Mouse (Mus musculus) gastrocnemius, postnatal 14 days (tissue): ENCODE measurements around the gene 4930539E08Rik. TPM values are rescaled to one million over a fixed set of nuclear protein-coding genes. Genes with fewer than 3 reads are reported as not detected.

Experiments used
- DNase-seq: peaks from one replicate; pipeline ENCODE4 v3.0.0; 2021; ENCODE audit warnings: mixed read lengths
- intact Hi-C: fragments of 180-260 bp; cut with DNase I; formaldehyde crosslinking; loops from one replicate; pipeline ENCODE4 v1.15.1; 2025; ENCODE audit warnings: low total_unique reads
- total RNA-seq, 2 experiments: library from RNA; stranded (reverse); gene quantifications; 2 replicates each; pipeline ENCODE4 v1.2.3; 2021

4930539E08Rik gene
- total RNA-seq, 2 experiments from 2014 or later: 0.04 TPM; not detected in 1

DNA sequence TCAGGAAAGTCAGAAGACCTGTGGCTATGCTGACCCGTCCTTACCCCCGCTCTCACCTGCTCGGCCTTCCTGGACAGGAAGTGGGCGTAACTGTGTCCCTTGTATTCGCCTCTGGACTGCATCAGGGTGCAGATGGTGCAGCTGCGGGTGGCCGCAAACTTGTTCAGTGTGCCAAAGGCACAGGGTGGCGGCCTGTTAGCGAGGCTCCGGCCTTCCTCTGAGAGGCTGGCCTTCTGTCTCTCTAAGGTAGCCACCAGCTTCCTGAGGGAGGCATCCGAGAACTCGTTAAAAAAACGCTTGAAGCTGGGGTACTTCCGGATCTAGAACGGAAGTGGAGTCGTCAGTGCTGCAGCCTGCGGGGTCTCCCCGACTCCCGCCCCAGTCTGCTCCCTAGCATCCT, 15.7 kb downstream of the 4930539E08Rik start:
- intact Hi-C loops: no loop called here
- no peak for DNase-seq

DNA sequence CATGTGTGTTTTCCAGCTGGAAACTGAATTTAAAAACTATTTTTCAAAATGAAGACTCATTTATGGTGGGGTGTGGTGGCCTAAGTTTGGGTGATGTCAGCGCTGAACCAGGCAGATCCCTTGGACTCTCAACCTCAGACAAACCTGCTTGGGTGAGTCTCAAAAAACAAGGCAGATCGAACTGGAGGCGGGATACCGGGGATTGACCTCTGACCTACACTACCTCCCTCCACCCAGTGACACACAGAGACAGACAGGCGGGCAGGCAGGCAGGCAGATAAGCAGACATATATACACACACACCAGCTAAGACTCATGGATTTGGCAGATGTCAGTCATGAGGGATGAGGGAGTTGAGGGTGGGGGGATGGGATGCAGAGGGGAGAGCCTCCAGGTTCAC, 16.9 kb downstream of the 4930539E08Rik start:
- intact Hi-C loops: no loop called here
- DNase-seq: no peak

DNA sequence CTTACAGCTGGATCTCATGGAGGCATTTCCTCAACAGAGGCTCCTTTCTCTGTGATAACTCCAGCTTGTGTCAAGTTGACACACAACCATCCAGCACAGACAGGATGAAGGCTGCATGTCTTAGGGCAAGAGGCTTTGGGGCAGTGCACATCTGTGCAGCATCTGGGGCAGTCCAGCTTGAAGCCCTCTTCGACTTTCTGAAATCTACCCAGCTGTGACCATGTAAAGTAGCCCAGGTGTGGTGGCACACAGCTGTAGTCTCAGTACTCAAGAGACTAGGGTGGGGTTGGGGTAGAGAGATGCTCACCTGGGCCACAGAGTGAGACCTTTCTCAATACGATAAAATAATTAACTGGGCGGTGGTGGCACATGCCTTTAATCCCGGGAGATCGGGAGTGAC, 17.3 kb downstream of the 4930539E08Rik start:
- intact Hi-C loops: no loop called here
- DNase-seq: no peak

DNA sequence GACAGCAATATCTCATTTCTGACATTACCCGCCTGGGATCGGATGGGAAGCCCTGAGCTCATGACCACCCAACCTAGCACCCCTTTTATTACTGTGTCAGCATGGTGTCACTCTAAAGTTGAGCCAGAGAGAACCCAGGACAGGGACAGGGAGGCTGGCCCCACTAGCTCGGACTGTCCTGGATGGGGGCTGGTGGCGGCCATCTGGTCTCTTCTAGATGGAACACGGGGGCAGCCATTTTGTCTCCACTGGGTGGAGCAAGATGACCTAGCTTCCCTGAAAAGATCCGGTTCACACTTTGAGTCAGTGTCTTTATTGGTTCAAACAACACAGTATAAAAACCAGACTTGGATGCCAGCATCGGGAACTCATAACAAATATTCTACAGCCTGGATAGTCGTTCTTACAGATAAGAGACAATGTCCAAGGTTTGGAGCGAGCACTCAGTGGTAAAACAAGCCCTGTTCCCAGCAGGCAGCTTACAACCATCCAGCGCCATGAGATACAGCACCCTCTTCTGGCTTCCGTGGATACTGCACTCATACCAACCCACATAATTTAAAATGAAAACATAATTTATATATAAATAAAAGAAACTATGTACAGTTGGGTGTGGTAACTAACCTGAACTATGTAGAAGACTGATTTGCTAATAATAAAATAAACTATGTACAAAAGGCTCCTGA, 18.9 kb downstream of the 4930539E08Rik start:
- intact Hi-C loops: no loop called here
- no peak for DNase-seq

DNA sequence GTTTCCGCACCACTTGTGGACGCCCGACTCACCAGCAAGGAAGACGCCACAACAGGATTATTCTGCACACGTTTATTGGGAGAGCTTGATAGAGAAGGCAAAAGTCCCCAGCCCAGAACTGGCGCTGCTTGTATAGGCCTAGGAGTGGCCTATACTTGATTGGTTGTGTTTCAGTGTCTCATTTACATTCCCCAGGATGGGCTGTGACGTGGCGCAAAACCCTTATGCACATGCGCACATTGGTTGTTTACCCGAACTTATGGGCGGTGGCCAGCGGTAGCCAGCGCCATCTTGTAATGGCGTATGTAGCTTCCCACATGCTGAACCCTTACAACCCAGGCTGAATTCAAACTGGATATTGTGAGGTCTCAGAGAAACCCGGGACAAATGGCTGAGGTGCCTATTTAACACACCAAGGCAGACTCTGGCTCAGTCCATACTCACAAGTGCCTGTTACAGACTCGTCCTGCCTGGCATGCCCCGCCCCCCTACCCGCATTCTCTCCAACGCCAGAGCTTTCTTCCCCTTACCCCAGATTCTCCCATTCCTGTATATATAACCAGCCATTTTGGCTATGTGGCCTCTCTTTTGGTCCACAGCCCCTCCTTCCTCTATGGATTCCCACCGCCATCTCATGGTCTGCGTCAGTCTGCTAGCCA, 19.8 kb downstream of the 4930539E08Rik start:
- intact Hi-C loops: no loop called here
- DNase-seq: no peak

DNA sequence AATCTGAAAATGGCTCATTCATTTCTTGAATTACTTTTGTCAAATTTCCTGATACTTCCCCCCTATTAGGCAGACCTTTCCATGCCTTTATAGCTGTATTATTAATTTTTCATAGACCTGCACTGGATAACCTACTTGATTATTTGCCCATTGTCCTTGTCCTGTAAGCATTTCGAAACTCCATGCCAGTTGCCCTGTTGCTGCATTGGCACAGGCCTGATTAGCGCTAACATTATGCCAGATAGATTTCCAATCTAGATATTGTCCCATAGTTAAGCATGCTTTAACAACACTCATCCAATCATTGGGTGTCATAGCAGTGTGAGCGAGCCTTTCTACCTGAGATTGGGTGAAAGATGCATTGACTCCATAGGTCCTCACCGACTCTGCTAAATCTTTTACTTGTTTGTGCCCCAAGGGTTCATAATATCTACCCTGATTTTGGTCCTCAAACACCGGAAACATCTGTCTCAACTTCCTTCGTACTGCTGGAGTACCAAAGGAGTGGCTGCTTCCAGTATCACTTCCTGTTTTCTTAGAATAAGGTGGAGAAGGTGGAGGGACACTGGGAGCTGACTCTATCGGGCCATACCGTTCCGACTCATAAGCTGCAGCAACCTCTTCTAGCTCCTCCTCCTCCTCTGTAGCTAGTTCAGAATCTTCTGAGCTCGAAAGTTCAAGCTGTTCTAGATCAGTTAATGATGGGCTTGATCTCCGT, 20.9 kb downstream of the 4930539E08Rik start:
- DNase-seq: no peak
- intact Hi-C loops: no loop called here

DNA sequence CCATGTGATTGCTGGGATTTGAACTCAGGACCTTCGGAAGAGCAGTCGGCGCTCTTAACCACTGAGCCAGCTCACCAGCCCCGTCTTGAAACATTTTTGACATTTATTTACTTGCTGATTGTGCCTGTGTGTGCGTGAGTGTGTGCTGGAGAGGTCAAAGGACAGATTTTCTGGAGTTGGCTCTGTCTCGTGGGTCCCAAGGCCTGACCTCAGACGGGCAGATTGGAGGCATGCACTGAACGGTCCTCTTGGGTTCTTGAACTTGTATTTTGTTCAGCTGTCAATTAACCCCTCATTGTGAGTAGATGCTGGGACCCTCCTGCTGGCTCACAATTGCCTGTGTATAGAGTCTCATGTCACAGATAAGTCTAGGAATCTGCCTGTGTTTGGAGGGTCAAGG, 28.9 kb downstream of the 4930539E08Rik start:
- DNase-seq: no peak
- intact Hi-C loops: loop anchor here (5.0 kb wide), 1 partner anchor 36 kb away; no protein-coding TSS in a partner anchor

DNA sequence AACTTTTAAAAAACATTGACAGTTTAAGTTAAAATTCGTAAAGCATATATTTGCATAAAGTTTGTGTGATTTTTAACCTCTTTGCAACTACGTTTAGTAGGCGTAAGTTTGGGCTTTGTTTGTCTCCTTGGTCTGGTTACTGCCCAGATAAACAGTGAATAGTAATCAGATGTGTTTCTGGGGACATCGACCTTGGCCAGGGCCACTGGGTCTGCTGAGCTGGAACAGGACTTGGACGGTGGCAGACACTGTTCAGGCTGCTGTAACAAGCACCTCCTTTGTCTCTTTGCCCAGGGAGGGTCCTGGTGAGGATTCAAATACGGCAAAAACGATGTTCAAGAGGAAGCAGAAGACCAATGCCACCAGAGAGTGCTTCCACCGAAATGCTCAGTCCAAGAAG, 29.9 kb downstream of the 4930539E08Rik start:
- DNase-seq: no peak
- intact Hi-C loops: loop anchor here (5.0 kb wide), 1 partner anchor 37 kb away; no protein-coding TSS in a partner anchor

DNA sequence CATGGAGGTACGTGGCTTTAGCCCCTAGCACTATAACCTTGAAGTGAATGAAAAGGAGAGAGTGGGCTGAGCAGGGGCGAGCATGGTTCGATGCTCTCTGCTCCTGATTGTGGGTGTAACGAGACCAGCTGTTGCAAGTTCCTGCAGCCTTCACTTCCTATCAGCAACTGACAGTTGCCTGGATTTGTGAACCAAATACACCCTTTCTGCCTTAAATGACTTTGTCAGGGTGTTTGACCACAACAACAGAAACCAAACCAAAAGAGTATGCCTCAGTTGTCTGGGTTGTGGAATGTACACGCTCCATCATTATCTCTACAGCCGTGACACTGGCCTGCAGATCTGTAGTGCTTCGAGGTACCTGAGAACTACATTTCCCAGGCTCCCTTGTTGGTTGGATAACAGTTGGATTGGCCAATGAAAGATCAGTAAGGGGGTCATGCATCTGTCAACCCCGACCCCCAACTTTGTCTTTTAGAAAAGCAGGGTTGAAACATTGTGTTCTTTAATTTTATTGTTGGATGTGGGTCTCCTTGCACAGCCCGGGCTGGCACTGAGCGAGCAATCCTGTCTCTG, 31.1 kb downstream of the 4930539E08Rik start:
- no peak for DNase-seq
- intact Hi-C loops: no loop called here

DNA sequence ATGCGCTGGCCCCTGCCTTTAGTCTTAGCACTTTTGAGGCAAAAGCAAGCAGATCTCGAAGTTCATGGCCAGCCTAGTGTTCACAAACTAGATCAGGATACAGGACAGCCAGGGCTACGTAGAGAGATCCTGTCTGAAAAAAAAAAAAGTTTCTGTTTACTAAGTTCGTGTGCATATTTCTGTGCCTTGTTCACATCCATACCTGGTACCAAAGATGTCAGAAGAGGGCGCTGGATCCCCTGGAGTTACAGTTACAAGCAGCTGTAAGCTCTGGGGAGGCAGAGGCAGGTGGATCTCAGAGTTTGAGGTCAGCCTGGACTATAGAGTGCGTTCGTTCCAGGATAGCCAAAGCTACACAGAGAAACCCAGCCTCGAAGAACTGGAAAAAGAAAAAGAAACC, 32.3 kb downstream of the 4930539E08Rik start:
- intact Hi-C loops: no loop called here
- DNase-seq: no peak

DNA sequence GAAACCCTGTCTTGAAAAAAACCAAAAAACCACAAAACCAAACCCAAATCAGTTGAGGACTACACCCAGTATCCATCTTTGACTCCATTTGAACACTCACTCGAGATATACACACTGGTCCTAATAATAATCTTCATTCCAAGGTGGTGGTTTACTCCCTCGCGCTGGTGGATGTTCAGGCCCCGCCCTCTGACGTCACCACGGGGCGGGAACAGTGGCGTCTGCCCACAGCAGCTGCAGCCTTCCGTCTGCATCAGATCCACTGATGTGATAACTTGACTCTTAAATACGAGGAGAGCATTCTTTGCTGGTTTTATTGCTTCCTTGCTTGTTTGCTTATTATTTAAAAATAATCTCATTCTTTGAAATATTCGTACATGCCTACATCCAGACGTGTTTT, 32.8 kb downstream of the 4930539E08Rik start:
- DNase-seq: peak; percentile 77
- intact Hi-C loops: no loop called here

DNA sequence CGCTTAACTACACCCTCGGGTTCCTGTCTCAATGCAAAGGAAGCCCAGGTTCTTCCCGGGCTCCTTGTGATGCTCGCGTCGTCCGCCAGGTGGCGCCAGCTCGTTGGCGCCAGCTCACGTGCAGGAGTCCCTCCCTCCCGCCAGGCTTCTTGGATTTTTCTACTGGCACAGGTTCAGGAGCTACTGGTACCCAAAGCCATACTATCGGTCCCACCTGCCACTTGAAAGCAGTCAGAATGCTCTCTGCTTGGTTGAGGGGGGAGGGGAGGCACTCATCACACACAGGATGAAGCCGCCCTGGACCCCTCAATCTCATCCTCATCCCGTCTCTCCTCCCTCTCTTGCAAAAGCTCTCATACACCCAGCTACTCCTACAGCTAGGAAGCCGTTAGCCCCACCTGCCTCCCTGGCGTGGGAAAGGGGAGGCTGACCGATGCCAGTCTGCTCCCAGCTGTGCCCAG, 35.2 kb downstream of the 4930539E08Rik start:
- intact Hi-C loops: no loop called here
- DNase-seq: peak; percentile 65

DNA sequence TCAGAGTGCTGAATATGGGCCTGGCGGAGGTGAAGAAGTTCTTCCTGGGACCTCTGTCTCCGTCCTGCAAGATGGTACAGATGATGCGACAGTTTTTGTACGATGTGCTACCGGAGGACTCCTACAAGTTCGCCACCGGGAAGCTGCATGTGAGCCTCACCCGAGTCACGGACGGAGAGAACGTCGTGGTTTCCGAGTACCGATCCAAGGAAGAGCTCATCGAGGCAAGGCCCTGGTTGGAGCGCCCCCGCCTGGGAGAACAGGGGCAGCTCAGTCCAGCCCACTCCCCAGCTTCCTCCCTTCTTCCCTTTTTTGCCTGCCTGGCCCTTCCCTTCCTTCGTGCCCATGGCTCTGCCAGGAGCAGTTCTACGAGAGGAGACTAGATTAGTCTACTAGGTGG, 38.3 kb downstream of the 4930539E08Rik start:
- intact Hi-C loops: no loop called here
- peak; percentile 31 for DNase-seq

DNA sequence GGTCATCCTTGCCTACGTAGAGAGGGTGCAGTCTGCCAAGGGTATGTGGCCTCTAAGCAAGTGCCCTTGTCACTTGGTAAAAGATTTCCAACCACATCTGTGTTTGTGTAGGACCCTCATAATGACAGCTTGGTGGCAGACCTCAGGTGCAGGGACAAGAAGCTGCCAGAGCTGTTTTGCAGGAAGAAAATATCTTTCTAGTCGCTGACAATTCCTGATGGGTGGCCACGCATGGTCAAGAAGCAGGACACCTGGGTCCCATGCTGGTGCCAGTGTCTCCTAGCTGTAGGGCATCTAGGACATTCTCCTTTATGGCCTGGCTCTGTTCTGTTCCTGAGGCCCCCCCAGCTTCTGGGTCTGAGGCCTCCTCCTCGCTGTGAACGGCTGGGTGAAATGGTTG, 38.8 kb downstream of the 4930539E08Rik start:
- no peak for DNase-seq
- intact Hi-C loops: no loop called here

DNA sequence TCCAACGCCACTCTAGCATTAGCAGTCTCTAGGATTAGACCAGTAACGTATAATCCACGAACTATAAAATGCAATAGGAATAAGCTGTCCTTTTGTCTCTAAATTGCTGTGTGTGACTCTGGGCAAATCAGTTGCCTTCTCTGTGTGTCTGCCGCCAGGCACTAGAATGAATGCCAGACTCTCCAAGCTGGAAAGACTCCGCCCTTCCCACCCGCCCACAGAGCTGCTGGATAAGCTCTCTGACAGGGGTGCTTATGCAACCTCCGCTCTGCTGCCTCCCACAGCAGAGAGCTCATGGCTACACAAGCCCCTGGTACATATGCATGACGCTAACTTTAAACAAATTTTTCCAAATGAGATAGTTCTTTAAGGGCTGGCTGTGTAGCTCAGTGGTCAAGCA, 39.8 kb downstream of the 4930539E08Rik start:
- intact Hi-C loops: no loop called here
- peak; percentile 64 for DNase-seq

DNA sequence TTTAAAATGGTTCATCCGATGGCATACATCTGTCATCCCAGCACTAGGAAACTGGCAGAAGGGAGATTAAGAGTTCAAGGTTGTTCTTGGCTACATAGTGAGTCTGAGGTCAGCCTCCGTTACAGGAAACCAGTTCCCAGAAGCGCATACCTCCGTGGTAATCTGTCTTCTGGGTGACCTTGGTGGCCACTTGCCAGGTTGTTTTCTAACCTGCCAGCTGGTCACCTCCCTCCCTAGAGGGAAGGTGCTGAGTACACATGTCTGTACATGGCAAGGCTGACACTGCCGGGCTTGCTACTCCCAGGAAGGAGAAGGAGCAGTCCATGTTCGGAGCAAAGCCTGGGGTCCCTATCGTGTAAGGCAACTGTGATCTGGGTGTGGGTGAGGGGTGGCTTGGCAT, 40.3 kb downstream of the 4930539E08Rik start:
- DNase-seq: peak; percentile 47
- intact Hi-C loops: no loop called here

DNA sequence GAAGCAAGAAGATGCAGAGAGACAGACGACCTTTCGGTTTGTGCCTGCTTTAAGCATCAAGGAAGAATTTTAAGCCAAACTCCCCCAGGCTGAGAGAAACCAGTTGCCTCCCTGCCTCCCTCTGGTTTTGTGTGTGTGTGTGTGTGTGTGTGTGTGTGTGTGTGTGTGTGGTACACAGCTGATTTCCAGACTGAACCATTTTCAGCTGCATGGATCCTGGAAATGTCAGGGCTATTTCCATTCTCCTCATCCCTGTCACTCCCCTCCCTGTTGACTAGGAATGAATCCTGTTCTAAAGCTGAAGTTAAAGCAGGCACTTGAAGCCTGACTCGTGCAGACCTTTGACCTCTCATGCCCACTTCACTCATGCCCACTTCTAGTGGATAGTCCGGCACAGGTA, 40.9 kb downstream of the 4930539E08Rik start:
- intact Hi-C loops: no loop called here
- DNase-seq: no peak

DNA sequence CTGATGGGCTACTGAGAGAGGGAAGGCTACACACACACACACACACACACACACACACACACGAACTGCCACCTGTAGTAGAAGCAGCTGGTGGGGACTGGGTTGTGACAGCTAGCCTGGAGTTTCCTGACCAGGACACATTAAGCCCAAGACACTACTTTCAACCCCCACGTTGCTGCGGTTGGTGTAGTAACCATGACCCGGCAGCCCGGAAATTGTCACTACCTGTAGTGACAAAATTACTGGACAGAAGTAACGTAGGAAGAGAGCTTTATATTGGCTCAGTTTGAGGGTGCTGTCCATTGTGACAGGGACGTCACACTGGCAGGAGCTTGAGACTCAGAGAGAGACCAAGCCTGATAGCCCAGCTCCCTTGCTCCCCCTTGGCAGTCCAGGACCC, 42.8 kb downstream of the 4930539E08Rik start:
- intact Hi-C loops: no loop called here
- DNase-seq: no peak

DNA sequence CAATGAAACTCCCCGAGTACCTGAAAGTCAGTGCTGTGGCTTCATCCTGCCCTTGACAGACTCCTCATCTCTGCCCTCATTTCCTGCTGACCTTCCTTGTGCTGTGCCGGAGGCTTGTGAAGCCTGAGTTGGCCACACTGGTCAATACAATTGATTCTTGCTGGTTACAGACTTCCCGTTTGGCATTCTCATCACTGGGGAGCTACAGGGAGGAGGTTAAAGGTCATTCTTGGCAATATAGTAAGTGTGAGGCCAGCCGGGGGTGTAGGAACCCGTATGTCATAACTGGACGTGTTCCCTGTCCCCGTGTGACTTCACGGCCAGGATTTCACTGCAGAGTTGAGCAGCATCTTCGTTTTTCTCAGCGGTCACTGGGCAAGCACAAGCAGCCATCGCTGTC, 43.3 kb downstream of the 4930539E08Rik start:
- intact Hi-C loops: no loop called here
- no peak for DNase-seq

DNA sequence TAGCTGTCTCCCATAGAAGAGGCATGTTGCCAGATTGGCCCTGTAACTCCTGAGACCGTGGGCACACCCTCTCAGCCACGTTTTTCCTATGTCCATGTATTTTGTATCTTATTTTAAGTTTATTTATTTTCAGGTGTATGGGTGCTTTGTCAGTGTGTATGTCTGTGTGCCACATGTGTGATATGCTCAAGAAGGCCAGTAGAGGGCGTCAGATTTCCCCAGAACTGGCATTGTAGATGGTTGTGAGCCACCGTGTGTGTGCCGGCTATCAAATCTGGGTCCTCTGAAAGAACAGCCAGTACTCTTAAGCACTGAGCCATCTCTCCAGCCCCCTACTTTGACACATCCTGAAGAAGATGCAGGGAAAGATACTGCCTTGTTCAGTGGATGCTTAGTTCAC, 44.7 kb downstream of the 4930539E08Rik start:
- no peak for DNase-seq
- intact Hi-C loops: no loop called here
